Mouse (Mus musculus): ENCODE data around the gene Ccrl2. TPM values are rescaled to one million over a fixed set of nuclear protein-coding genes. Genes with fewer than 3 reads are reported as not detected.

Ccrl2 gene
- total and polyA plus RNA-seq, 2 experiments from 2014 or later, result 0.82 to 1.2 TPM

DNA sequence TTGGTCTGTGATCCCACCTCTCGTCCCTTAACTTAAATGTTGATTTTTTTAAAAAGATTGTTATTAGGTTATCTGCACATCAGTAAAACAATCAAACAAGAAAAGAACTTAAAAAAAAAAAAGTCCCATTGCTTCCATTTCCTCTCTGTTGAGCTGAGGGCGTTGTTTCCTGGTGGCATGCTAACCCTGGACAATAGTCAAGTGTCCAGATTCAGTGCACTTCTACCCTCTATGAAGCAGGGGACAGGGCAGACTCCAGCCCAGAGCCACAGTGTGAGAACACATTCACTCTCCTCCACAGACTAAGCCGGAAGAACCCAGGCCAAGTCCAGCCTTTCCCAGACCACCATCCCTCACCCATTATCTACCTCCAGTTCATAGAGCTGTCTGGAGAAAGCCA lies 8.9 kb downstream of the Ccrl2 start:
- H3K4me3 ChIP-seq (ENCODE audit: low read depth, low read length), result no peak overlapping the region
- no peaks in the 10 kb centered on the region for H3K36me3 ChIP-seq (ENCODE audit: insufficient read depth, low read length)
- no peak overlapping the region for H3K27ac ChIP-seq (ENCODE audit: low read depth, low read length)
- H3K9ac ChIP-seq (replicated peaks; ENCODE audit: low read length, poor library complexity, severe bottlenecking), result no peak overlapping the region
- no peak for ATAC-seq (ENCODE audit: low FRiP score)
- H3K4me2 ChIP-seq (ENCODE audit: low read depth, low read length, poor library complexity, severe bottlenecking), result no peak overlapping the region
- no peaks in the 10 kb centered on the region for H3K27me3 ChIP-seq (ENCODE audit: insufficient read depth, low read length)
- H3K4me1 ChIP-seq (ENCODE audit: insufficient read depth, low read length), result no peaks in the 10 kb centered on the region
- 84% methylated on average over 3 of the region's 3 CpGs for WGBS
- H3K9me3 ChIP-seq (ENCODE audit: low read length), result no peaks in the 10 kb centered on the region
- no peak for DNase-seq (ENCODE audit: low spot score)
- no peak for TF ChIP-seq CTCF (IDR thresholded peaks at IDR 0.05)

GRCm38 (mm10) chr9:111047266-111047665 lies 10.1 kb downstream of the Ccrl2 start:
- no peak overlapping the region for H3K27ac ChIP-seq (ENCODE audit: low read depth, low read length)
- DNase-seq (ENCODE audit: low spot score) (no peak), ATAC-seq (ENCODE audit: low FRiP score) (no peak)
- H3K4me1 ChIP-seq (ENCODE audit: insufficient read depth, low read length), result no peaks in the 10 kb centered on the region
- H3K4me3 ChIP-seq (ENCODE audit: low read depth, low read length), result no peak overlapping the region
- TF ChIP-seq CTCF (IDR thresholded peaks at IDR 0.05), result no peak
- no peaks in the 10 kb centered on the region for H3K27me3 ChIP-seq (ENCODE audit: insufficient read depth, low read length)
- H3K9ac ChIP-seq (replicated peaks; ENCODE audit: low read length, poor library complexity, severe bottlenecking), result no peak overlapping the region
- WGBS, result 95% methylated on average over 5 of the region's 5 CpGs
- no peaks in the 10 kb centered on the region for H3K9me3 ChIP-seq (ENCODE audit: low read length)
- H3K4me2 ChIP-seq (ENCODE audit: low read depth, low read length, poor library complexity, severe bottlenecking), result no peak overlapping the region
- H3K36me3 ChIP-seq (ENCODE audit: insufficient read depth, low read length), result no peaks in the 10 kb centered on the region

GRCm38 (mm10) chr9:111046222-111046621 lies 11.1 kb downstream of the Ccrl2 start:
- no peak overlapping the region for H3K9ac ChIP-seq (replicated peaks; ENCODE audit: low read length, poor library complexity, severe bottlenecking)
- no peak for TF ChIP-seq CTCF (IDR thresholded peaks at IDR 0.05)

GRCm38 (mm10) chr9:111042266-111042665 lies 15.1 kb downstream of the Ccrl2 start:
- no peaks in the 10 kb centered on the region for H3K36me3 ChIP-seq (ENCODE audit: insufficient read depth, low read length)
- no peak for DNase-seq (ENCODE audit: low spot score)
- no peaks in the 10 kb centered on the region for H3K9me3 ChIP-seq (ENCODE audit: low read length)
- no peak overlapping the region for H3K4me2 ChIP-seq (ENCODE audit: low read depth, low read length, poor library complexity, severe bottlenecking)
- H3K9ac ChIP-seq (replicated peaks; ENCODE audit: low read length, poor library complexity, severe bottlenecking), result no peak overlapping the region
- TF ChIP-seq CTCF (IDR thresholded peaks at IDR 0.05), result no peak
- H3K4me1 ChIP-seq (ENCODE audit: insufficient read depth, low read length), result no peaks in the 10 kb centered on the region
- H3K27me3 ChIP-seq (ENCODE audit: insufficient read depth, low read length), result no peaks in the 10 kb centered on the region
- no peak for ATAC-seq (ENCODE audit: low FRiP score)
- WGBS, result 91% methylated on average over 5 of the region's 5 CpGs
- no peak overlapping the region for H3K4me3 ChIP-seq (ENCODE audit: low read depth, low read length)
- no peak overlapping the region for H3K27ac ChIP-seq (ENCODE audit: low read depth, low read length)

More at GRCm38 (mm10) chr9:111046222-111046621, 11.1 kb downstream of the Ccrl2 start:
- Histone ChIP-seq H3K4me2 (ENCODE audit: low read depth, low read length, poor library complexity, severe bottlenecking) (no peak overlapping the region), H3K4me1 (ENCODE audit: insufficient read depth, low read length) (no peaks in the 10 kb centered on the region), H3K27me3 (ENCODE audit: insufficient read depth, low read length) (no peaks in the 10 kb centered on the region), H3K27ac (ENCODE audit: low read depth, low read length) (no peak overlapping the region), H3K9me3 (ENCODE audit: low read length) (no peaks in the 10 kb centered on the region), H3K36me3 (ENCODE audit: insufficient read depth, low read length) (no peaks in the 10 kb centered on the region), H3K4me3 (ENCODE audit: low read depth, low read length) (no peak overlapping the region)
- ATAC-seq (ENCODE audit: low FRiP score) (no peak), DNase-seq (ENCODE audit: low spot score) (no peak)
- 79% methylated on average over 3 of the region's 3 CpGs for WGBS

- Histone ChIP-seq H3K36me3 (ENCODE audit: insufficient read depth, low read length) (no peaks in the 10 kb centered on the region), H3K27ac (ENCODE audit: low read depth, low read length) (no peak overlapping the region), H3K9ac (replicated peaks; ENCODE audit: low read length, poor library complexity, severe bottlenecking) (no peak overlapping the region), H3K4me3 (ENCODE audit: low read depth, low read length) (no peak overlapping the region), H3K9me3 (ENCODE audit: low read length) (no peaks in the 10 kb centered on the region), H3K27me3 (ENCODE audit: insufficient read depth, low read length) (no peaks in the 10 kb centered on the region), H3K4me1 (ENCODE audit: insufficient read depth, low read length) (no peaks in the 10 kb centered on the region), H3K4me2 (ENCODE audit: low read depth, low read length, poor library complexity, severe bottlenecking) (no peak overlapping the region)
- no peak for ATAC-seq (ENCODE audit: low FRiP score)
- no peak for TF ChIP-seq CTCF (IDR thresholded peaks at IDR 0.05)
- WGBS, result 82% methylated on average over 4 of the region's 4 CpGs
- DNase-seq (ENCODE audit: low spot score), result no peak
Measured at GRCm38 (mm10) chr9:111039966-111040365, 17.4 kb downstream of the Ccrl2 start.

DNA sequence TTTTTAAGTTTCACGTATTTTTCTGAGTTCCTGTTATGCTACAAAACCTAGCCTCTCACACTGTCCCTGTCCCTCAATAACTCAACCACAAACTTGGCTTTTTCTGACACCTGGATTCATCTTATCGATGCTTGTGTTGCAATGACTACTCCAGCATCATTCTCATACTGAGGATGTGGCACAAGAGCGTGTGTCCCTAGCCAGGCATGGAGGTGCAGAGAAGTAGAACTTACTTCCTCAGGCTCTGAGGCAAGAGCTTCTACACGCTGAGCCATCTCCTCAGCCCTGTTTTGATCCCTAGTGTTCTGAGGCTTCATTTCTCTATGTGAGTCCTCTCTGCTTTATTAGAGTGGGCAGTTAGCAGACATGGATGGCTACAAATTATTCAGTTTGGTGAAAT lies 23.6 kb downstream of the Ccrl2 start:
- Histone ChIP-seq H3K27ac (ENCODE audit: low read depth, low read length) (no peak overlapping the region), H3K9me3 (ENCODE audit: low read length) (no peaks in the 10 kb centered on the region), H3K27me3 (ENCODE audit: insufficient read depth, low read length) (no peaks in the 10 kb centered on the region), H3K36me3 (ENCODE audit: insufficient read depth, low read length) (no peaks in the 10 kb centered on the region), H3K9ac (replicated peaks; ENCODE audit: low read length, poor library complexity, severe bottlenecking) (no peak overlapping the region), H3K4me1 (ENCODE audit: insufficient read depth, low read length) (no peaks in the 10 kb centered on the region), H3K4me3 (ENCODE audit: low read depth, low read length) (no peak overlapping the region), H3K4me2 (ENCODE audit: low read depth, low read length, poor library complexity, severe bottlenecking) (no peak overlapping the region)
- WGBS, result 92% methylated on average over 4 of the region's 4 CpGs
- ATAC-seq (ENCODE audit: low FRiP score) (no peak), DNase-seq (ENCODE audit: low spot score) (no peak)
- no peak for TF ChIP-seq CTCF (IDR thresholded peaks at IDR 0.05)
